Mouse (Mus musculus) macrophage (primary cell): ENCODE results near the gene Uts2b. TPM values are rescaled to one million over a fixed set of nuclear protein-coding genes. Genes with fewer than 3 reads are reported as not detected.
"Not testable (repeated sequence)": the region's sequence is repeated elsewhere in the genome, so short reads cannot be mapped to it uniquely, and the experiment has no call there.

ENCODE experiments used
- H3K27ac ChIP-seq: fragments of 350-480 bp; formaldehyde crosslinking; 2 replicates; pipeline ENCODE4 v1.9.0; 2021
- H3K36me3 ChIP-seq: fragments of 350-480 bp; formaldehyde crosslinking; 2 replicates; pipeline ENCODE4 v1.9.0; 2021; ENCODE audit errors: inconsistent target
- H3K4me3 ChIP-seq: fragments of 350-480 bp; formaldehyde crosslinking; 2 replicates; pipeline ENCODE4 v1.9.0; 2021; ENCODE audit errors: inconsistent target
- H3K79me2 ChIP-seq: fragments of 350-480 bp; formaldehyde crosslinking; 2 replicates; pipeline ENCODE4 v1.9.0; 2021; ENCODE audit errors: inconsistent target
- WGBS: methylation state at CpG from one replicate; pipeline ENCODE4 v1.1.7; 2026; ENCODE audit warnings: inconsistent platforms; ENCODE audit not compliant: missing documents; 5-methylcytosine and 5-hydroxymethylcytosine counted together
- polyA plus RNA-seq: library from polyadenylated mRNA; stranded (reverse); fragments of 250-400 nt; gene quantifications from 3 replicates; pipeline ENCODE4 v1.2.4, GENCODE M21; 2018; ENCODE audit warnings: inconsistent platforms

Uts2b gene
- polyA plus RNA-seq, 1 experiment from 2014 or later = not detected

DNA sequence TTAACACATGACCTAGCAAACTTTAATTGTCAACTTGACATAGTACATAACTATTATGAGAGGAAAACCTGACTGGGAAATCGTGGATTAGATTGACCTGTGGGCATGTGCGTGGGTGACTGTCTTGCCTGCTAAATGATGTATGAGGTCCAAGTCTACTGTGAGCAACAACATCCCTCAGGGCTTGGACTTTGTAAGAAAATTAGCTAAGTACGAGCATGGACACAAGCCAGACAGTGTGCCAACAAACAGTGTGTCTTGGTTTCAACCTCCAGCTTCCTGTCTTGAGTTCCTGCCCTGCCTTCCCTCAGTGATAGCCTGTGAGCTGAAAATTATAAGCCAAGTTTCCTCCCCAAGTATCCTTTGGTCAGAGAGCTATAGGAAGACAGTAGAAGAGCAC is 22.5 kb downstream of the Uts2b start:
- Histone ChIP-seq H3K27ac (no peak overlapping the region), H3K79me2 (no peaks in the 10 kb centered on the region), H3K4me3 (no peak overlapping the region), H3K36me3 (no peaks in the 10 kb centered on the region)
- 63% methylated on average over 3 of the region's 3 CpGs for WGBS

DNA sequence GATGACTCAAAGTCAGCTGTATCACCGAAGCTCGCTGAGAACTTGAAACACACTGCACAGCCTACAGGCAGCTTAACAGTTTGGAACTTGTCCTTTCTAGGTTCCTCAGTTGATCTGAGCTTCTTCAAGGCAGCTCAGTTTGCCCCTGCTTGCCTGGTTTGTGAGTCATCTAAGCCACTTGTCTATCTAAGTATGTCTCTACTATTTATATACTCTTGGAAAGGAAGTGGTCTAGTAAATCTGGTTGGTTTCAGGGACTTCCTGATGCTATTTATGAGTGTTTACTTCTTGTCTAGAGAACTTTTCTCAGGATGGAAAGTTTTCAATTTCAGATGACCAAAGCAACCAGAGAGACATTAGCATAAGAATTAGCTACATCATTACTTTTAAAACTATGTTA is 43.6 kb downstream of the Uts2b start:
- WGBS = 85% methylated on average over 2 of the region's 2 CpGs
- H3K4me3 ChIP-seq = no peak overlapping the region

DNA sequence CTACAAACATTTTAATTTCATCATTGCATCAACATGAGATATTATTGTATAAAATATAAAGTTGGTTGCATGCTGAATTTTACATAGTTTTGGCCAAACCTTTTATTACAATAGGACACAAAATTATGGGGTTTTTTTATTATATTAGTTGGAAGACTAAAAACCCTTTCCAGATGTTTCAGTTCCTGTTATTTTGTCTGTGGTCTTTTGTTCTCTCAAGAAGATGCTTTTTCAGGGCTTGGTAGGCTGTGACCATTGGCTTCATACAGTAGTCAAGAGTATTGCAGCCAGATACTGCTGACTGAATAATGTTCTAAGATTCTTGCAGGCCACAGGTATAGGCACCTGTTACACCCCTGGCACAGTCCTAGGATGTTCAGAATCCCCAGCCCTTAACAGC is 48.0 kb downstream of the Uts2b start:
- Histone ChIP-seq H3K4me3 (no peak overlapping the region), H3K79me2 (no peaks in the 10 kb centered on the region)

More for the DNA sequence above, 43.6 kb downstream of the Uts2b start:
- Histone ChIP-seq H3K27ac (no peak overlapping the region), H3K79me2 (no peaks in the 10 kb centered on the region), H3K36me3 (no peaks in the 10 kb centered on the region)

DNA sequence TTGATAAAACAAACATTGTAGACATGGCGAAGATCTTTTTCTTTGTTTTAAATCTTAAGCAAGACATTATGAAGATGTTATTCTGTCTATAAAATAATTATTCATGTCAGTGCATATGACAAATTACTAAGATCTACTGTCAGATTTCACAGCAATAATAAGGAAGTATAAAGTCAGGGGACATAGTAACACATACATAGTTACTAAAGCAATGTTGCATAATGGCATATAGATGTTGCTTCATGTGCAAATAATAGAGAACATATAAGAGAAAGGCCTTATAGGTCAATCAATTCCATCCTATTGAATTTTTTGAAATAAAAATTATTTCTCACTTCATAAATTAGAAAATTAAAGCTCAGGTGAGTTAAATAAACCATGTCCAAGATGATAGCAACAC is 50.9 kb downstream of the Uts2b start:
- Histone ChIP-seq H3K79me2 (no peaks in the 10 kb centered on the region), H3K27ac (no peak overlapping the region), H3K4me3 (no peak overlapping the region), H3K36me3 (no peaks in the 10 kb centered on the region)
- WGBS = 100% methylated on average over 1 of the region's 1 CpGs

More for the DNA sequence above, 48.0 kb downstream of the Uts2b start:
- H3K36me3 ChIP-seq = no peaks in the 10 kb centered on the region
- H3K27ac ChIP-seq = no peak overlapping the region

DNA sequence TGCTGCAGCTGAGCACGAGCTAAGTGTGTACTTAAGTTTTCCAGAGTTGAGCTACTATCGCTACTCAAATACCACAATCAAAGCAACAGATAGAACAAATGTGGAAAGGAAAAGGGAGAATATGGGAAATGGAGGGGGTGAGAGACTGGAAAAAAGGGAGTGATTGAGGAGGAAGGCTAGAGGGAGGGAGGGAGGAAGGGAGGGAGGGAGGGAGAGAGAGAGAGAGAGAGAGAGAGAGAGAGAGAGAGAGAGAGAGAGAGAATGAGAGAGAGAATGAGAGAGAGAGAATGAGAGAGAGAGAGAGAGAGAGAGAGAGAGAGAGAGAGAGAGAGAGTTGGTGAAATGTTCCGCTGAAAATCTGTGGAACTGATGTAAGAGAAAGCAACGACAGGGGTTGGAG is 62.9 kb downstream of the Uts2b start, which contains the start of gene Ostn:
Ostn (plus strand) TSS at position 301 of the 400 bp plus-strand sequence.
- not testable (repeated sequence) for H3K36me3 ChIP-seq, H3K4me3 ChIP-seq, H3K79me2 ChIP-seq, H3K27ac ChIP-seq
- WGBS = 76% methylated on average over 2 of the region's 4 CpGs

Other genes with a start within 250 kb of the Uts2b start
- not detected in 3 replicates for gene Ostn, start 62.8 kb downstream of the Uts2b start, polyA plus RNA-seq
- gene Ccdc50, start 18.6 kb upstream of the Uts2b start, polyA plus RNA-seq = 48.3 to 72.4 TPM (median 53.0 TPM) in 3 replicates